Mouse (Mus musculus) MEL (cell line): ENCODE measurements around the gene BC034090. TPM values are rescaled to one million over a fixed set of nuclear protein-coding genes. Genes with fewer than 3 reads are reported as not detected.

Experiments used
- DNase-seq: peaks from one replicate; pipeline ENCODE4 v3.0.0; 2011; ENCODE audit warnings: low read depth, low spot score
- H3K27ac ChIP-seq: 2 replicates; pipeline ENCODE4 v1.5.1; 2012; ENCODE audit warnings: low read depth, mild to moderate bottlenecking, control low read depth, low read length, moderate library complexity; ENCODE audit not compliant: control insufficient read depth
- H3K27me3 ChIP-seq, 2 experiments: fragments of 150-350 bp in 1 of 2; sonication (generic) in 1 of 2; 2 replicates each; pipeline ENCODE4 v1.6.1; 2012; ENCODE audit warnings: low read length in 2 of 2, mild to moderate bottlenecking in 2 of 2, improper control_type of control experiment in 1 of 2, moderate library complexity in 1 of 2; ENCODE audit not compliant: insufficient read depth in 2 of 2, control insufficient read depth in 1 of 2
- H3K36me3 ChIP-seq, 2 experiments: 2 replicates each; pipeline ENCODE4 v1.6.1; 2012 to 2014; ENCODE audit warnings: low read length in 2 of 2, improper control_type of control experiment in 1 of 2, inconsistent platforms in 1 of 2, mild to moderate bottlenecking in 1 of 2; ENCODE audit not compliant: insufficient read depth in 2 of 2, control insufficient read depth in 1 of 2
- H3K4me1 ChIP-seq, 2 experiments: fragments of 150-350 bp in 1 of 2; sonication (generic) in 1 of 2; 2 replicates each; pipeline ENCODE4 v1.6.1; 2012; ENCODE audit warnings: low read length in 2 of 2, improper control_type of control experiment in 1 of 2, mild to moderate bottlenecking in 1 of 2; ENCODE audit not compliant: insufficient read depth in 2 of 2, control insufficient read depth in 1 of 2
- H3K4me3 ChIP-seq, 2 experiments: fragments of 150-350 bp in 1 of 2; sonication (generic) in 1 of 2; 2 replicates each; pipeline ENCODE4 v1.5.1; 2012; ENCODE audit warnings: low read depth in 2 of 2, low read length in 2 of 2, mild to moderate bottlenecking in 2 of 2, moderate library complexity in 2 of 2, control low read depth in 1 of 2, improper control_type of control experiment in 1 of 2; ENCODE audit not compliant: control insufficient read depth in 1 of 2, insufficient read depth in 1 of 2
- H3K79me2 ChIP-seq: 2 replicates; pipeline ENCODE4 v1.6.1; 2012; ENCODE audit warnings: mild to moderate bottlenecking, low read length, moderate library complexity; ENCODE audit not compliant: control insufficient read depth, poor library complexity, insufficient read depth
- H3K9ac ChIP-seq: 2 replicates; pipeline ENCODE4 v1.6.1; 2012; ENCODE audit warnings: low read depth, mild to moderate bottlenecking, control low read depth, low read length, moderate library complexity; ENCODE audit not compliant: control insufficient read depth, poor library complexity, severe bottlenecking
- H3K9me3 ChIP-seq: fragments of 150-350 bp; sonication (generic); replicated peaks from 2 replicates; pipeline ENCODE4 v1.6.1; 2012; ENCODE audit warnings: mild to moderate bottlenecking, low read length, improper control_type of control experiment, moderate library complexity; ENCODE audit not compliant: insufficient read depth
- BHLHE40 ChIP-seq: IDR thresholded peaks from 2 replicates; pipeline ENCODE4 v1.6.1; 2012; ENCODE audit warnings: low read depth, mild to moderate bottlenecking, inconsistent platforms, low read length, improper control_type of control experiment, borderline replicate concordance
- CHD1 ChIP-seq: IDR thresholded peaks from 2 replicates; pipeline ENCODE4 v1.6.1; 2012; ENCODE audit warnings: low read depth, mild to moderate bottlenecking, inconsistent platforms, low read length, improper control_type of control experiment
- E2F4 ChIP-seq: IDR thresholded peaks from 2 replicates; pipeline ENCODE4 v1.6.1; 2011; ENCODE audit warnings: low read depth, low read length, improper control_type of control experiment, borderline replicate concordance
- ELF1 ChIP-seq: IDR thresholded peaks from 2 replicates; pipeline ENCODE4 v1.6.1; 2014; ENCODE audit warnings: low read depth, mild to moderate bottlenecking, inconsistent platforms, low read length, improper control_type of control experiment, moderate library complexity
- ETS1 ChIP-seq: IDR thresholded peaks from 2 replicates; pipeline ENCODE4 v1.6.1; 2012; ENCODE audit warnings: low read depth, mild to moderate bottlenecking, inconsistent platforms, low read length, improper control_type of control experiment, moderate library complexity
- MAFK ChIP-seq: IDR thresholded peaks from 2 replicates; pipeline ENCODE4 v1.6.1; 2011; ENCODE audit warnings: low read depth, mild to moderate bottlenecking, low read length, improper control_type of control experiment, borderline replicate concordance
- MXI1 ChIP-seq: IDR thresholded peaks from 2 replicates; pipeline ENCODE4 v1.6.1; 2011; ENCODE audit warnings: mild to moderate bottlenecking, low read depth, low read length, improper control_type of control experiment
- MYC ChIP-seq: IDR thresholded peaks from 2 replicates; pipeline ENCODE4 v1.6.1; 2011; ENCODE audit warnings: low read depth, mild to moderate bottlenecking, low read length, improper control_type of control experiment, moderate library complexity
- NELFE ChIP-seq: IDR thresholded peaks from 2 replicates; pipeline ENCODE4 v1.6.1; 2011; ENCODE audit warnings: low read depth, low read length, improper control_type of control experiment
- SIN3A ChIP-seq: IDR thresholded peaks from 2 replicates; pipeline ENCODE4 v1.6.1; 2012; ENCODE audit warnings: low read length, improper control_type of control experiment, inconsistent platforms
- TCF12 ChIP-seq: IDR thresholded peaks from 2 replicates; pipeline ENCODE4 v1.6.1; 2014; ENCODE audit warnings: low read depth, mild to moderate bottlenecking, inconsistent platforms, low read length, improper control_type of control experiment, moderate library complexity
- UBTF ChIP-seq: IDR thresholded peaks from 2 replicates; pipeline ENCODE4 v1.6.1; 2012; ENCODE audit warnings: low read depth, mild to moderate bottlenecking, inconsistent platforms, low read length, improper control_type of control experiment, moderate library complexity, borderline replicate concordance; ENCODE audit not compliant: insufficient read depth
- ZC3H11A ChIP-seq: IDR thresholded peaks from 2 replicates; pipeline ENCODE4 v1.6.1; 2012; ENCODE audit warnings: low read depth, mild to moderate bottlenecking, inconsistent platforms, low read length, improper control_type of control experiment
- polyA plus RNA-seq, 2 experiments: library from polyadenylated mRNA; stranded (reverse) in 1 of 2; unstranded in 1 of 2; fragments of >175 nt in 1 of 2; fragments of >200 nt in 1 of 2; gene quantifications; 2 replicates each; pipeline versions ENCODE4 v1.2.1 to v1.2.4; 2012; ENCODE audit warnings: low replicate concordance in 2 of 2, low read depth in 1 of 2; ENCODE audit not compliant: insufficient read length in 2 of 2, insufficient read depth in 1 of 2, missing spikeins in 1 of 2
- total RNA-seq: library from RNA; depleted of rRNA; stranded (reverse); fragments of 300-350 nt; gene quantifications from 2 replicates; pipeline ENCODE4 v1.2.3, GENCODE M21; 2012

Gene BC034090
- total and polyA plus RNA-seq, 3 experiments: 0.12 to 0.28 TPM; not detected in 1

DNA sequence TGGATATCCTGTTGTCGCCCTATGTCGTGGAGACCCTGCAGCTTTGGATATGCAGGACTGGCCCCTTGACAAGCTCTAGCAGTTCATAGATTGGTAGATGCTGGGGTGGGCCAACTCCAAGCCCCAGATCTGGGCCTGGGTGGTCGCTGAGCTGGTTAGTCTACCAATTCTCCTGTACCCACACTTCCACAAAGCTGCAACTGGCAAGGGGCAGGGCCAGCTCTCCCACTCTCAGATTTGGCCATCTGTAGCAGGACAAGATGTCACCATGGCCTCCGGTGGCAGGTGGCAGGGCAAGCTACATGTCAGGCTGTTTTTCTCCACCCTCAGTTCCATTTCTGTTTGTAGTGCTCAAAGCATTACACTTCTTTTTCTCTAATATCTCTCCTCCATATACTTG, 55.6 kb downstream of the BC034090 start:
- Histone ChIP-seq H3K4me1 (no peaks in the 10 kb centered on the region; a peak in 1 of 4 replicates), H3K9me3 (no peaks in the 10 kb centered on the region), H3K36me3 (no peaks in the 10 kb centered on the region; a peak in 2 of 4 replicates), H3K79me2 (no peaks in the 10 kb centered on the region), H3K4me3 (no peak overlapping the region), H3K27ac (no peak overlapping the region), H3K9ac (no peak overlapping the region), H3K27me3 (no peaks in the 10 kb centered on the region)
- no peak for TF ChIP-seq UBTF
- DNase-seq: no peak

- TF ChIP-seq TCF12 (no peak), MXI1 (no peak), BHLHE40 (no peak), UBTF (no peak), E2F4 (no peak), ZC3H11A (no peak), ETS1 (no peak), NELFE (no peak), MYC (no peak), MAFK (no peak), SIN3A (no peak), CHD1 (no peak)
- Histone ChIP-seq H3K36me3 (no peaks in the 10 kb centered on the region; a peak in 2 of 4 replicates), H3K9me3 (no peaks in the 10 kb centered on the region), H3K9ac (no peak overlapping the region), H3K79me2 (no peaks in the 10 kb centered on the region), H3K27ac (no peak overlapping the region), H3K27me3 (no peaks in the 10 kb centered on the region), H3K4me3 (no peak overlapping the region), H3K4me1 (no peaks in the 10 kb centered on the region)
- no peak for DNase-seq
Measured at GRCm38 (mm10) chr1:155184191-155184590, 60.1 kb downstream of the BC034090 start.

DNA sequence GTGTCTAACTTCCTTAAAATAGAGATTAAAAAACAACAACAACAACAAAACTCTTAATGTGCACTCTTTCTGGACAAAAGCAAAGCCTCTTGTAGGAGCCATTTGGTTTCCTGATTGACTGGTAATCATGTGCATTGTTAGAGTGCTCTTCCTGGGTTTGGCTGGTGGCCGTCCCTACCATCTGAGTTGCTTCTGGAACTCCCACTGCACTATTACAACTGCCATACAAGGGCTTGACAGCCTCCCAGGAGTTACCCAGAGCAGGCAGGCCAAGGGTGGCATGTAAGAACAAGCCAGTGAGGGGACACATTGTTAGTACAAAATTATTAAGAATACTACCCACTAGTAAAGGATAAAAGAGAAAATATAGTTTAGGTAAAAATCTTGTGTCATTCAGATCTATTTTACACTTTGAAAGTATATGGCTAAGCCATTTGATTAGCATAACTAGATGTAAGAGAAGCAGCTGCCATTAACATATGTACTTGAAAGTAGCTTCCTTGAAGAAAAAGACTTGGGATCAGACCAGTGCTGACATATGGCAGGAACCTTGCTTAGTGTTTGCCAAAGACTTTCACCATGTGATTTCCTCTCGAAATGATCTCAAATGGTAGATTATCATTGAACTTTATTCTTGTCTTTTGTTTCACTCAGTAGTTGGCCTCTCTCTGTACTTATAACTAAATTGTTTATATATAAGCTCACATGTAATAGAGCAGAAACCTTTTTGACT, 65.9 kb downstream of the BC034090 start:
- DNase-seq: no peak
- no peaks in the 10 kb centered on the region for H3K27me3 ChIP-seq
- no peak overlapping the region for H3K4me3 ChIP-seq
- no peaks in the 10 kb centered on the region for H3K9me3 ChIP-seq
- H3K27ac ChIP-seq: no peak overlapping the region
- no peaks in the 10 kb centered on the region for H3K79me2 ChIP-seq
- H3K9ac ChIP-seq: no peak overlapping the region
- TF ChIP-seq E2F4: no peak
- TF ChIP-seq ELF1: no peak
- no peak for TF ChIP-seq TCF12
- H3K4me1 ChIP-seq: peaks cover 0 to 9% of the 10 kb centered on the region in 2 experiments; a peak in 2 of 4 replicates
- H3K36me3 ChIP-seq: peaks cover 2 to 5% of the 10 kb centered on the region in 2 experiments; a peak in 3 of 4 replicates
